Mouse (Mus musculus) mammary gland, adult 2 months (tissue): Measurements from ENCODE around the gene Cntnap5b. TPM values are rescaled to one million over a fixed set of nuclear protein-coding genes. Genes with fewer than 3 reads are reported as not detected.

Experiments used
- polyA plus RNA-seq: library from polyadenylated mRNA; depleted of rRNA; stranded (reverse); fragments of >200 nt; gene quantifications from 2 replicates; pipeline ENCODE4 v1.2.3, GENCODE M21; 2012; ENCODE audit warnings: low replicate concordance; rRNA removed

Gene Cntnap5b
- not detected in 2 replicates for polyA plus RNA-seq

GRCm38 (mm10) chr1:99772614-99773013, at the start of gene Cntnap5b:
Gene Cntnap5b (plus strand): TSS chr1:99772765.

